Mouse (Mus musculus): ENCODE measurements around the gene Ptpre. TPM values are rescaled to one million over a fixed set of nuclear protein-coding genes. Genes with fewer than 3 reads are reported as not detected.
A peak's percentile ranks its signal among the peaks of the same experiment; 100 is the strongest.

Gene Ptpre
- polyA plus RNA-seq, 1 experiment from 2014 or later: 2.7 TPM

DNA sequence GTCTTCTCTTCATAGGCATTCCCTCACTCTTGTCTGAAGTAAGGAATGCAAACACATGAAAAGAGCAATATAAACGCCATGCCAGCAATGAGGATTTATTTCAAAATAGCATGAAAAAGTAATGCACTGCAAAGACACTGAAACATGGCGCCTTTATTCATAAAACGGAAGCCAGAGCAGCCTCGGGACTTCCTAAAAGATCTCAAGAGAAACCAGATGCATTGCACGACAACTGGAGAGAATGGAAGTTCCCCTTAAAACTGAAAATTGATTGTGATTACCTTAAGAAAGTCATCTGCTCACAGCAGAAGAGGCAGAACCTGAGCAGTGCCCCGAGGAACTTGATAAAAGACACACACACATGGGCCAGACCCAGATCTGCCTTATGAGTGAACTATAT is 168.5 kb downstream of the Ptpre start:
- ATAC-seq (ENCODE audit: insufficient number of reproducible peaks, insufficient read depth, low FRiP score, low read depth): no peak
- 86% methylated on average over 6 of the region's 6 CpGs for WGBS
- Histone ChIP-seq H3K9me3 (ENCODE audit: control insufficient read depth, low read depth, low read length) (no peaks in the 10 kb centered on the region), H3K4me1 (ENCODE audit: control insufficient read depth, insufficient read depth, low read length) (no peaks in the 10 kb centered on the region), H3K4me3 (ENCODE audit: low read depth, low read length) (no peak overlapping the region), H3K27me3 (ENCODE audit: control insufficient read depth, insufficient read depth, low read length) (no peaks in the 10 kb centered on the region), H3K9ac (replicated peaks; ENCODE audit: low read depth, low read length) (no peak overlapping the region), H3K36me3 (ENCODE audit: control insufficient read depth, insufficient read depth, low read length) (peaks cover 83% of the 10 kb centered on the region), H3K27ac (ENCODE audit: low read length) (no peak overlapping the region), H3K4me2 (replicated peaks; ENCODE audit: low read depth, low read length) (no peak overlapping the region)

DNA sequence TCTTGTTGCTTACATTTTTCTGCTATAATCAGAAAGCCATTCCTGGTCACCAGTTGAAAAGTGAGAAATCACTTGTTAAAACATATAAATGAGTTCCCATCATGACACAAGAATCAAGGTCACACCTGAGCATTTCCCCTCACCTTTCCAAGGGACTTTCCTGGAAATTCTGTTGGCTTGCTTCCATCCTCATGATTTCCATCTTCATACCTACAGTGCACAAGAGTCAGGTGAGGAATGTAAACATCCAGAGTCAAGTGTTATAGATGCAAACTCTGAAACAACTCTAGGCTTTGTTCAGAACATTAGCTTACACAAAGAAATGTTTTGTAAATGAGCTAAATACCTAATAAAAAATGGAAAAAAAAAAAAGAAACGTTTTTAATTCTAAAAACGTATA is 173.4 kb downstream of the Ptpre start:
- Histone ChIP-seq H3K9ac (replicated peaks; ENCODE audit: low read depth, low read length) (no peak overlapping the region), H3K36me3 (ENCODE audit: control insufficient read depth, insufficient read depth, low read length) (peaks cover 36% of the 10 kb centered on the region; the same call in 1 of the 2 replicates), H3K27ac (ENCODE audit: low read length) (no peak overlapping the region), H3K4me2 (replicated peaks; ENCODE audit: low read depth, low read length) (no peak overlapping the region), H3K9me3 (ENCODE audit: control insufficient read depth, low read depth, low read length) (no peaks in the 10 kb centered on the region), H3K4me1 (ENCODE audit: control insufficient read depth, insufficient read depth, low read length) (peaks cover 13% of the 10 kb centered on the region), H3K27me3 (ENCODE audit: control insufficient read depth, insufficient read depth, low read length) (no peaks in the 10 kb centered on the region), H3K4me3 (ENCODE audit: low read depth, low read length) (no peak overlapping the region)
- no peak for ATAC-seq (ENCODE audit: insufficient number of reproducible peaks, insufficient read depth, low FRiP score, low read depth)
- 65% methylated on average over 2 of the region's 2 CpGs for WGBS

DNA sequence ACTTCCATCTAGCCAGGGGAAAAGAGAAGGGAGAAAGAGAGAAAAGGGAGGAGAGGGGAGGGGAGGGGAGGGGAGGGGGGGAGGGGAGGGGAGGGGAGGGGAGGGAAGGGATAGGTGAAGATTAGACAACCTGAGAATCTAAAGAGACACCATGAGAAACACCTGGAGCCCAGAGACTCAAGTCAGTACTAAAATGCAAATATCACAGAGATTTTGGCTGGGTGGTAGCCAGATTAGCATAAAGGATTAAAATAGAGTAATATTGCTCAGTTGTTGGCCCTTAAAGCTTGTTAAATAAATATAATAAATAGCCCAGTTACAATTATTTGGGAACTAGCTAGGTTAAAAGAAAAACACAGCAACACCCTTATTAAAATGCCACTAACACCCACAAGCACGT is 175.3 kb downstream of the Ptpre start:
- WGBS: 89% methylated on average over 1 of the region's 1 CpGs
- H3K9ac ChIP-seq (replicated peaks; ENCODE audit: low read depth, low read length): no peak overlapping the region
- H3K36me3 ChIP-seq (ENCODE audit: control insufficient read depth, insufficient read depth, low read length): peaks cover 25% of the 10 kb centered on the region; the same call in 1 of the 2 replicates
- H3K27me3 ChIP-seq (ENCODE audit: control insufficient read depth, insufficient read depth, low read length): no peaks in the 10 kb centered on the region
- no peaks in the 10 kb centered on the region for H3K9me3 ChIP-seq (ENCODE audit: control insufficient read depth, low read depth, low read length)
- peaks cover 13% of the 10 kb centered on the region for H3K4me1 ChIP-seq (ENCODE audit: control insufficient read depth, insufficient read depth, low read length)
- no peak overlapping the region for H3K4me3 ChIP-seq (ENCODE audit: low read depth, low read length)
- no peak overlapping the region for H3K27ac ChIP-seq (ENCODE audit: low read length)
- no peak for ATAC-seq (ENCODE audit: insufficient number of reproducible peaks, insufficient read depth, low FRiP score, low read depth)
- H3K4me2 ChIP-seq (replicated peaks; ENCODE audit: low read depth, low read length): 0 out of 2 replicates have a peak overlapping the region, but pooled peaks have one; percentile 55

DNA sequence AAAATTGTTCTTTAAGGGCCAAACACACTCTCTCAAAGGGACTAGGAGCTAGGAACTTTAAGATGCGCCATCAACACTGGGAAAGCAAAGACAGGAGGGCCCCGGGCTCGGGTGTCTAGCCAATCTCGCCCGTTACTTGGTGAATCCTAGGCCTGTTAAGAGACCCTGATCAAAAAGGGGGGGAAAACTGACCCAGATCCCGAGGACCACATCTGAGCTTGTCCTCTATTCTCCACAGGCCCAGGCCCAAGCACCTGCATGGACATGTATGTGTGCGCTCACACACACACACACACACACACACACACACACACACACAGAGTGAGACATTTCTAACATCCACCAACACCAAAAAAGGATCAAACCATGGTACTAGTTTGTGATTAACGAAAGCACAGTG is 176.0 kb downstream of the Ptpre start:
- no peaks in the 10 kb centered on the region for H3K27me3 ChIP-seq (ENCODE audit: control insufficient read depth, insufficient read depth, low read length)
- 81% methylated on average over 8 of the region's 8 CpGs for WGBS
- H3K9ac ChIP-seq (replicated peaks; ENCODE audit: low read depth, low read length): no peak overlapping the region
- H3K4me3 ChIP-seq (ENCODE audit: low read depth, low read length): peak overlapping the region; percentile 90
- H3K36me3 ChIP-seq (ENCODE audit: control insufficient read depth, insufficient read depth, low read length): peaks cover 19% of the 10 kb centered on the region; the same call in 1 of the 2 replicates
- H3K4me1 ChIP-seq (ENCODE audit: control insufficient read depth, insufficient read depth, low read length): peaks cover 13% of the 10 kb centered on the region
- peak overlapping the region; percentile 55 for H3K4me2 ChIP-seq (replicated peaks; ENCODE audit: low read depth, low read length)
- no peak overlapping the region for H3K27ac ChIP-seq (ENCODE audit: low read length)
- H3K9me3 ChIP-seq (ENCODE audit: control insufficient read depth, low read depth, low read length): no peaks in the 10 kb centered on the region
- no peak for ATAC-seq (ENCODE audit: insufficient number of reproducible peaks, insufficient read depth, low FRiP score, low read depth)

DNA sequence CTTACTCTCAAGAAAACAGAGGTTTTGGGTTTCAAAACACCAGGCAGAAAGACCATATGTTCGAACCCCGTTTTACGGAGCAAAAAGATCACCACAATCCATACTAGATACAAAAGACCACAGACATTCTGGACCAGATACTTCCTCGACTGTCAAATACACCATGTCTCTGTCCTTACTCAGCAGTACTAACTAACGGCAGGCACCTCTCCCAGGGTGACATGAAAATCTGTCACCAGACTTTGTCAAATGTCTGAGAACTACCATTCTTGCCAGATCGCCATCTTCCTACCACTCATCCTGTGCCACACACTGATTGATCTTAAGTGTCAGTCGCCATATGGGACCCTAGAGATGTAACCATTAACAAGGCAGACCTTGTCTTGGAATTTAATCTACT is 177.9 kb downstream of the Ptpre start:
- Histone ChIP-seq H3K4me3 (ENCODE audit: low read depth, low read length) (peak overlapping the region; percentile 90), H3K9ac (replicated peaks; ENCODE audit: low read depth, low read length) (peak overlapping the region; percentile 93), H3K36me3 (ENCODE audit: control insufficient read depth, insufficient read depth, low read length) (peaks cover 2% of the 10 kb centered on the region; the same call in 1 of the 2 replicates), H3K4me1 (ENCODE audit: control insufficient read depth, insufficient read depth, low read length) (peaks cover 13% of the 10 kb centered on the region), H3K9me3 (ENCODE audit: control insufficient read depth, low read depth, low read length) (no peaks in the 10 kb centered on the region), H3K4me2 (replicated peaks; ENCODE audit: low read depth, low read length) (peak overlapping the region; percentile 55), H3K27ac (ENCODE audit: low read length) (no peak overlapping the region), H3K27me3 (ENCODE audit: control insufficient read depth, insufficient read depth, low read length) (no peaks in the 10 kb centered on the region)
- WGBS: 2% methylated on average over 7 of the region's 7 CpGs
- ATAC-seq (ENCODE audit: insufficient number of reproducible peaks, insufficient read depth, low FRiP score, low read depth): no peak

DNA sequence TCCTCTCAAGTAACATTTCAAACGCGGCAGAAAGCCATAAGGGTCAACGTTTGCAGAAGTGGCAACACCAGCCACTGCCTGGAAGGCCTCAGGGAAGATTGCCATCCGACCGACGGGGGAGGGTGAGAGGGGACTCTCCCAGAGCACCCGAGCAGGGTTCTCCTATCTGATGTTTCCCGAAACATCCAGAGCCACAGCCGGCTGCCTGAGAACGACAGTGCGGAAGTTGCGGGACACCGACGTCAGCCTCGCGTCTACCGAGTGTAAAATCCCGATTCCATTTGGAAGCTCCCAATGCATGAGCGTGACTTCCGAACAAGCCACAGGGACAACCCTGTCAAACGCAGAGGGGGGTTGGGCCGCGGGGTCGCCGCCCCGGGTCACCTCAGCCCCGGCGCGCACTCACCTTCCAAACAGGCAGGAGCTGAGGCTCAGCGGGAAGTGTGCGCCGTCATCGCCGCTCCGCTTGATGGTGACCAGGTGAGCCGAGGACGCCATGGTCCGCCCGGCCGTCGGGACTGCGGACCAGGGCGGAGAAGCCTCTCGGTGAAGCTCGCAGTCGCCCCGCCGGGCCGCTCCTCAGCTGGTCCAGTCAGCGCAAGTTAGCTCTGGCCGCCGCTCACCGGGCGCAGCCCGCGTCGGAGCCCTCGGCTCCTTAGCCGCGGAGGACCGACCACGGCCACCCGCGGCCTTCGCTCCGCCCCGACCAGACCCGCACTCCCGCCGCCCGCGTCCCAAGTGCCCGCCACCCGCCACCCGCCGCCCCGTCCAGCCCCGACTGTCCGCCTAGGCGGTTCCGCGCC is 178.6 kb downstream of the Ptpre start, which contains the start of gene Mki67:
Gene Mki67, minus strand, starts transcription at position 720 of the 803 bp plus-strand sequence.
- ATAC-seq (ENCODE audit: insufficient number of reproducible peaks, insufficient read depth, low FRiP score, low read depth): peak; percentile 50; the same call in 1 of the 2 replicates
- under 1% methylated on average over 82 of the region's 82 CpGs for WGBS

DNA sequence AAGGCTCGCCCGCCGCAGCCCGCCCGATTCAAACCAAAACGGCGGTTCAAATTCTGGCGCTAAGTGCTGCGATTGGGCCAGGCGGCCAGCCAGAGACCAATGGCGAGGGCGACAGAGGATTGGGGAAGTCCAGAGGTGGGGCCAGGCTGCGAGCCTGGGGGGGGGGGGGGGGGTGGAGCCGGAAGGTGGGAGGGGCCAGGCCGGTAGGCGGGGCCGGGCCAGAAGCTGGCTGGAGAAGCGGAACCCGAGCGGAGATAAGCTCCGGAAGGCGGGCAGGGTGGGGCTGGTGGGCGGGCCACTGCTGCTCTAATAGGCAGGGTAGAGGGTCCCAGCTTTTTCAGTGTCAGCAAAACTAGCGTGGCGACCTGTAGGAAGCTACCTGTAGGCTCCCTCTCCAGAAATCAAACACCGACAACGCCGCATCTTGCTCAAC is 179.2 kb downstream of the Ptpre start:
- peak overlapping the region; percentile 90 for H3K4me3 ChIP-seq (ENCODE audit: low read depth, low read length)
- H3K4me1 ChIP-seq (ENCODE audit: control insufficient read depth, insufficient read depth, low read length): peaks cover 13% of the 10 kb centered on the region
- H3K27ac ChIP-seq (ENCODE audit: low read length): no peak overlapping the region
- no peaks in the 10 kb centered on the region for H3K9me3 ChIP-seq (ENCODE audit: control insufficient read depth, low read depth, low read length)
- H3K4me2 ChIP-seq (replicated peaks; ENCODE audit: low read depth, low read length): peak overlapping the region; percentile 37
- H3K27me3 ChIP-seq (ENCODE audit: control insufficient read depth, insufficient read depth, low read length): no peaks in the 10 kb centered on the region
- under 1% methylated on average over 20 of the region's 28 CpGs for WGBS
- no peaks in the 10 kb centered on the region for H3K36me3 ChIP-seq (ENCODE audit: control insufficient read depth, insufficient read depth, low read length)
- no peak overlapping the region; the same call in 1 of the 2 replicates for H3K9ac ChIP-seq (replicated peaks; ENCODE audit: low read depth, low read length)
- peak; percentile 97 for ATAC-seq (ENCODE audit: insufficient number of reproducible peaks, insufficient read depth, low FRiP score, low read depth)

More for the DNA sequence above, 178.6 kb downstream of the Ptpre start, which contains the start of gene Mki67:
- H3K27ac ChIP-seq (ENCODE audit: low read length): peak within 1 kb of the TSS; percentile 72
- H3K36me3 ChIP-seq (ENCODE audit: control insufficient read depth, insufficient read depth, low read length): no peaks in the 10 kb centered on the region
- no peaks in the 10 kb centered on the region for H3K9me3 ChIP-seq (ENCODE audit: control insufficient read depth, low read depth, low read length)
- peak within 1 kb of the TSS; percentile 90 for H3K4me3 ChIP-seq (ENCODE audit: low read depth, low read length)
- no peaks in the 10 kb centered on the region for H3K27me3 ChIP-seq (ENCODE audit: control insufficient read depth, insufficient read depth, low read length)
- H3K4me1 ChIP-seq (ENCODE audit: control insufficient read depth, insufficient read depth, low read length): peaks cover 13% of the 10 kb centered on the region
- peak within 1 kb of the TSS; percentile 93 for H3K9ac ChIP-seq (replicated peaks; ENCODE audit: low read depth, low read length)
- peak within 1 kb of the TSS; percentile 55 for H3K4me2 ChIP-seq (replicated peaks; ENCODE audit: low read depth, low read length)

DNA sequence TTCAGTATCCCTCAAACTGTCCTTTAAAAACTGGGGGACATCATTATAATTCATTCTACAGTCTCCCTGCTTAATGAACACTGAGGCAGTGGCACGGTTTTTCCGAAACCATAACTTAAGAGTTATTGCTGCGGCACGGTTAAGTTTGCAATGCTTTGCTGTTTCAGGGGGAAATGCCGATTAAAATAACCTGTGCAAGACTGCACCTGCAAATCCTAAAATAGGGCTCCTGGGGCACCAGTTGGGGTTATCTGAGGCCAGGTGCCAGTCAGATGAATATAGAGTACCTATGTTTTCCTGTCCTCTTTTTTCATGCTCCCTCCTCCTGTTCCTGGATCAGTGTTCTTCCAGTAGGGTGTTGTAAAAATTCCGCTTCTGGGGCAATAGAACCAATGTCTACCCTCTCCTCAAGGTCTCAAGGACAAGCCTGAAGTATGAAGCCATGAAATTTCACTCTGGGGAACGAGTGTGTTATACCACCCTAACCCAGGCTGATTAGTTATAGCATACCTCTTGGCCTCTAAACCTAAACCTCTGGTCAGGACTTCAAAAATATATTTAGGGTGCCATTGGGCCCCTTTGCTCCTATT is 179.8 kb downstream of the Ptpre start:
- Histone ChIP-seq H3K9me3 (ENCODE audit: control insufficient read depth, low read depth, low read length) (no peaks in the 10 kb centered on the region), H3K9ac (replicated peaks; ENCODE audit: low read depth, low read length) (no peak overlapping the region; the same call in 1 of the 2 replicates), H3K4me1 (ENCODE audit: control insufficient read depth, insufficient read depth, low read length) (peaks cover 13% of the 10 kb centered on the region), H3K27ac (ENCODE audit: low read length) (no peak overlapping the region), H3K4me2 (replicated peaks; ENCODE audit: low read depth, low read length) (peak overlapping the region; percentile 37), H3K27me3 (ENCODE audit: control insufficient read depth, insufficient read depth, low read length) (no peaks in the 10 kb centered on the region), H3K36me3 (ENCODE audit: control insufficient read depth, insufficient read depth, low read length) (no peaks in the 10 kb centered on the region), H3K4me3 (ENCODE audit: low read depth, low read length) (peak overlapping the region; percentile 90)
- WGBS: 66% methylated on average over 7 of the region's 7 CpGs
- no peak for ATAC-seq (ENCODE audit: insufficient number of reproducible peaks, insufficient read depth, low FRiP score, low read depth)
